Mouse (Mus musculus) ES-Bruce4 (cell line): ENCODE results near the gene Cdc26. TPM values are rescaled to one million over a fixed set of nuclear protein-coding genes. Genes with fewer than 3 reads are reported as not detected.

Experiments used
- H3K27ac ChIP-seq: 2 replicates; pipeline ENCODE4 v1.5.1; 2012; ENCODE audit warnings: low read length, inconsistent platforms; ENCODE audit not compliant: insufficient read depth
- H3K27me3 ChIP-seq: 2 replicates; pipeline ENCODE4 v1.6.1; 2012; ENCODE audit warnings: mild to moderate bottlenecking, low read length, inconsistent platforms; ENCODE audit not compliant: control insufficient read depth, poor library complexity, insufficient read depth, severe bottlenecking
- H3K36me3 ChIP-seq: 2 replicates; pipeline ENCODE4 v1.6.1; 2012; ENCODE audit warnings: inconsistent platforms, mild to moderate bottlenecking, low read length, moderate library complexity; ENCODE audit not compliant: control insufficient read depth, poor library complexity, insufficient read depth, severe bottlenecking
- H3K4me1 ChIP-seq: one replicate; pipeline ENCODE4 v1.8.1; 2011; ENCODE audit warnings: low read length; ENCODE audit not compliant: control insufficient read depth, insufficient read depth
- H3K4me3 ChIP-seq: 2 replicates; pipeline ENCODE4 v1.5.1; 2011; ENCODE audit warnings: low read depth, mild to moderate bottlenecking, low read length
- H3K9ac ChIP-seq: 2 replicates; pipeline ENCODE4 v1.6.1; 2012; ENCODE audit warnings: low read depth, mild to moderate bottlenecking, inconsistent platforms; ENCODE audit not compliant: poor library complexity, severe bottlenecking
- H3K9me3 ChIP-seq: replicated peaks from 2 replicates; pipeline ENCODE4 v1.6.1; 2012; ENCODE audit warnings: mild to moderate bottlenecking, low read length, inconsistent platforms; ENCODE audit not compliant: control insufficient read depth, poor library complexity, insufficient read depth, severe bottlenecking
- CTCF ChIP-seq: IDR thresholded peaks from one replicate; pipeline ENCODE4 v1.8.1; 2011; ENCODE audit warnings: low read depth, low read length
- EP300 ChIP-seq: IDR thresholded peaks from 2 replicates; pipeline ENCODE4 v1.6.1; 2011; ENCODE audit warnings: low read depth, low read length; ENCODE audit not compliant: insufficient read depth
- POLR2A ChIP-seq: IDR thresholded peaks from one replicate; pipeline ENCODE4 v1.8.1; 2011; ENCODE audit warnings: low read length; ENCODE audit not compliant: insufficient read depth
- polyA plus RNA-seq: library from polyadenylated mRNA; stranded (reverse); fragments of >200 nt; gene quantifications from 2 replicates; pipeline ENCODE4 v1.2.4, GENCODE M21; 2011; ENCODE audit warnings: low read depth; ENCODE audit not compliant: missing spikeins, insufficient read depth, insufficient read length

The Cdc26 gene
- polyA plus RNA-seq, 1 experiment, result 69.0 TPM

- no peaks in the 10 kb centered on the region for H3K36me3 ChIP-seq
- no peaks in the 10 kb centered on the region for H3K9me3 ChIP-seq
- no peaks in the 10 kb centered on the region for H3K4me1 ChIP-seq
- no peaks in the 10 kb centered on the region for H3K27me3 ChIP-seq
- no peak overlapping the region for H3K27ac ChIP-seq
- no peak for TF ChIP-seq CTCF
- no peak for TF ChIP-seq EP300
- no peak for TF ChIP-seq POLR2A
- H3K9ac ChIP-seq, result no peak overlapping the region
- no peak overlapping the region for H3K4me3 ChIP-seq
These were observed 28.9 kb upstream of the Cdc26 start for GRCm38 (mm10) chr4:62437256-62437778.

DNA sequence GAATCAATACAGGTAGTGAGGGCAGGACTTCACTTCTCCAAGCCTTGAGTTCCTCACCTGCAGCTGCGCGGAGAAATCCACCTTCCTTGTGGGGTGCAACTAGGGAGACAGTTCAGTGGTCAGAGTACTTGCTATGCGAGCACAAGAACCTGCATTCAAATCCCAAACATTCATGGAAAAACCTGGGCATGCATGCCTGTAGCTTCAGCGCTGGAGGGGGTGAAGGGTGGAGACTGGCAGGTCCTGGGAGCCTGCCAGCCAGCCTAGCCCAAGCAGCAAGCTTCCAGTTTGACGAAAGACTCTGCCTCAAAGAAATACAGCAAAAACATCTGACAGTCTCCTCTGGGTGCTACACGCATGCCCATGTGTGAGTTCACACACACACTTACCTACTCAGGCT lies 26.6 kb upstream of the Cdc26 start, which contains the start of gene Rnf183:
Gene Rnf183, minus strand, starts transcription at position 172 of the 400 bp plus-strand sequence.
- no peak within 1 kb of the TSS for H3K4me3 ChIP-seq
- no peaks in the 10 kb centered on the region for H3K36me3 ChIP-seq
- no peak within 1 kb of the TSS for H3K27ac ChIP-seq
- no peaks in the 10 kb centered on the region for H3K9me3 ChIP-seq
- no peaks in the 10 kb centered on the region for H3K4me1 ChIP-seq
- no peaks in the 10 kb centered on the region for H3K27me3 ChIP-seq
- TF ChIP-seq POLR2A, result no peak
- TF ChIP-seq CTCF, result no peak
- TF ChIP-seq EP300, result no peak
- H3K9ac ChIP-seq, result no peak within 1 kb of the TSS

DNA sequence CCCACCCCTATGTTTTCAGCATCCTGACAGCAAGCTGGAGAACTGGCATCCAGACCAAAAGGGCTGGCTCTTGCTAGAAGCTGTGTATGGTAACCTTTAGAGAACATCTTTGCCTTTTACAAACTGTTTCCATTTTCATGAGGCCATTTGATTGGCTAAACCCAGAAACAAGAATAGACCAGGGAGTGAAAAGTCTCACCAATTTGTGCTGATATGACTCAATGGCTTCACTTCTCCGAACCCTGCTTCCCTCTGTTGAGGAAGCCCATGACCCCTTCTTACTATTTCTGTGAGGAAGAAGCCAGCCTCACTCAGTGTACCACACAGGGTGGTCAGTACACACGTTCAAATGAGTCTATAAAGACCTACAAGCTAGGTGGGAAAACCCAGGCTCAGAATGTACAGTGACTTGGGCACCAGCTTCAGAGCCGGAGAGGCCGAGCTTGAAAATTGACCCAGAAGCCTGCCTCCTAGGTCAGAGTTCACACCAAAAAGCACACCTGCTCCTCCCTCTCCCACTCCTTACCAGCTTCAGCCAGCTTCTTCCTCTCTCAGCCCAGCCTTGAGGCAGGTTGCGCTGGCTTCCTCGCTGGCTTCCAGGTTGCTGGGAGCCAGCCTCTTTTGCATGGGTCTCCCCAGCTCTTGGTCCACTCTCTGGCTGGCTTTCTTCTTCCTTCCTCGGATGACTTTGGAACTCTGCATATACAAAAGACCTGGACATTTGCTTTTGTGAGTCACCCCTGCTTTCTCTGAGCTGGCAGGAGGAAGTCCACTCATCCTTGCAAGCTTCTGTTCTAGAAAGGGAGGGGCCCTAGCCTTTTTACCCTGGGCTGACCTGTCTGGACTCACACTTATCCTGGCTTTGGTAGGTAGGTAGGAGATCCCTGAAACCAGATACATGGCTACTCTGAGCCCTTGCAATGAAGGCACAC lies 25.8 kb upstream of the Cdc26 start:
- Histone ChIP-seq H3K4me3 (no peak overlapping the region), H3K9me3 (no peaks in the 10 kb centered on the region), H3K9ac (no peak overlapping the region), H3K27ac (no peak overlapping the region), H3K27me3 (no peaks in the 10 kb centered on the region), H3K36me3 (no peaks in the 10 kb centered on the region), H3K4me1 (no peaks in the 10 kb centered on the region)
- TF ChIP-seq POLR2A, result no peak
- no peak for TF ChIP-seq CTCF
- TF ChIP-seq EP300, result no peak

GRCm38 (mm10) chr4:62431522-62431921 lies 23.1 kb upstream of the Cdc26 start:
- H3K27me3 ChIP-seq, result no peaks in the 10 kb centered on the region
- H3K9me3 ChIP-seq, result no peaks in the 10 kb centered on the region
- H3K4me3 ChIP-seq, result no peak overlapping the region
- H3K9ac ChIP-seq, result no peak overlapping the region
- no peaks in the 10 kb centered on the region for H3K4me1 ChIP-seq
- TF ChIP-seq EP300 (no peak), POLR2A (no peak), CTCF (no peak)
- no peak overlapping the region for H3K27ac ChIP-seq
- H3K36me3 ChIP-seq, result no peaks in the 10 kb centered on the region

DNA sequence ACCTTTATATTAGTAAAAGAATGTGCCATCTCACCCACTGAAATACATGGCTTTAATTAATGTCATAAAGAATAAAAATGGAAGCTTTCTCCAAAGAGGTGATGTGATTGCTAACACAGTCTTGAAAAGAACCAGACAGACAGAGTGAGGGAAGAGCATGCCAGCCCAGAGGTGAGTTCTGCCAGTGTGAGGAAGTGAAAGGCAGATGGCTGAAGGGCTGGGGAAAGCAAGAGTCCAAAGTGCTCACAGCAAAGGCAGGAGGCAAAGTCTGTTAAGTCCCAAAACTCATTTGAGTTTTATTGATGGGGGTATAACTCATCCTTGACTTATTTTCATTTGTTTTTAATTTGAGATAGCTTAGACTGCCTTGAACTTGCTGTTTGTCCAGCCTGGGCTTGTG lies 22.2 kb upstream of the Cdc26 start:
- H3K27me3 ChIP-seq, result no peaks in the 10 kb centered on the region
- no peak overlapping the region for H3K9ac ChIP-seq
- H3K9me3 ChIP-seq, result no peaks in the 10 kb centered on the region
- H3K4me3 ChIP-seq, result no peak overlapping the region
- no peaks in the 10 kb centered on the region for H3K4me1 ChIP-seq
- no peaks in the 10 kb centered on the region for H3K36me3 ChIP-seq
- no peak overlapping the region for H3K27ac ChIP-seq
- TF ChIP-seq CTCF (no peak), POLR2A (no peak), EP300 (no peak)

DNA sequence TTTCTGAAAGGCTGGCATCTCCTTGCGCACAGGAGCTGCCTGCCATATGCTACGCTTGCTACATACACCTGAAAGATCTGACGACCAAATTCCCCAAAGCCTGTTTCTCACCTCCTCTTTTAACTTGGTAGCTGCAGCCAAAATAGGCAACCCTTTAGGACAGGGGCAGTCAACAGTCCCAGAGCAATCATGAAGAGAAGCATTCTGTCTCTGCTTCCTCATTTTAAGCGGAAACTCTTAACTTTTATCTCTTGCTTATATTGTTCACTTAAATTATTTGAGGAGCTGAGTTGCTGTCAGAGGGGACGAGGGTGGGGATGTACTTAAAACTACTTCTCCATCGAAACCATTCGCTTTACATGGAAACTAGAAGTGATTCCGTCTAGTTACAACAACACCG lies 21.2 kb upstream of the Cdc26 start:
- H3K9ac ChIP-seq, result no peak overlapping the region
- H3K9me3 ChIP-seq, result no peaks in the 10 kb centered on the region
- H3K27me3 ChIP-seq, result no peaks in the 10 kb centered on the region
- H3K36me3 ChIP-seq, result no peaks in the 10 kb centered on the region; the same call in 1 of the 2 replicates
- TF ChIP-seq EP300, result no peak
- no peak for TF ChIP-seq CTCF
- TF ChIP-seq POLR2A, result no peak
- H3K4me3 ChIP-seq, result no peak overlapping the region
- H3K4me1 ChIP-seq, result no peaks in the 10 kb centered on the region
- no peak overlapping the region for H3K27ac ChIP-seq
